Mouse (Mus musculus): ENCODE data around the gene Smarce1. TPM values are rescaled to one million over a fixed set of nuclear protein-coding genes. Genes with fewer than 3 reads are reported as not detected.
A peak's percentile ranks its signal among the peaks of the same experiment; 100 is the strongest.
"Not testable (repeated sequence)": the region's sequence is repeated elsewhere in the genome, so short reads cannot be mapped to it uniquely, and the experiment has no call there.

The Smarce1 gene
- polyA plus RNA-seq, 1 experiment, result 20.8 TPM

DNA sequence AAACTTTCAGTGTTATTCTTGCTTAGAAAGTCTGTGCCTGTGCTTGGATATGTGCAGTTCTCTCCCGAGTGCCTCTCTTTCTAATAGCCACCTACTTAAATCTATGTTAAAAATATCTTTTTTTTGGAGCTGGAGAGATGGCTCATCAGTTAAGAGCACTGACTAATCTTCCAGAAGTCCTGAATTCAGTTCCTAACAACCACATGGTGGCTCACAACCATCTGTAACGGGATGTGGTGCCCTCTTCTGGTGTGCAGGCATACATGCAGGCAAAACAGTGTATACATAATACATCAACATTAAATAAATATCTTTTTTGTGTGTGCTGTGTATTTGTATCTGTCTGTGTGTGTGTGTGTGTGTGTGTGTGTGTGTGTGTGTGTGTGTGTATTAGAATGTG, 23.1 kb upstream of the Smarce1 start:
- no peak overlapping the region for H3K4me3 ChIP-seq (replicated peaks; ENCODE audit: extremely low read depth, low read depth, low read length)
- no peaks in the 10 kb centered on the region for H3K4me1 ChIP-seq (ENCODE audit: control insufficient read depth, insufficient read depth, low read length)
- no peak for DNase-seq
- 57% methylated on average over 2 of the region's 2 CpGs for WGBS
- TF ChIP-seq CTCF (IDR thresholded peaks at IDR 0.05; ENCODE audit: insufficient read depth, low read length) (no peak), POLR2A (IDR thresholded peaks at IDR 0.05; ENCODE audit: borderline replicate concordance, extremely low read depth, low read depth, low read length) (no peak)

DNA sequence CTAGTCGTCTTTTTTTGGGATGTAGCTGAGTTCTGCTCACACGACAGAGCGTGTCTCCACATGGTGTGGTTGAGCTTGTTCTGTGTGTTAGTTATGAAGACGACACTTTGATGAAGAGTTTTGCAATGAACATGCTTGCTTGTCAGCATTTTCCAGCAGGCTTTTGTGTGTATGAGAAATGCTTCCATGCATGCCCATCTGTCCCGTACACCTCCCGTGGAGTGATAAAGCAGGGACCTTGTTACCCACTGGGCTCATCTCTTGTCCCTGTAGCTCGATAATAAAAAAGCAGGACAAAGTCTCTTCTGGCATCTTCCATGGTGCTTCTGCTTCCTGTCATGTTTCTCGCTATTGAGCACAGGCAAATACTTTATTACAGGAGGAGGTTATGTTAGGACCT, 21.9 kb upstream of the Smarce1 start:
- H3K4me1 ChIP-seq (ENCODE audit: control insufficient read depth, insufficient read depth, low read length), result no peaks in the 10 kb centered on the region
- no peak for DNase-seq
- WGBS, result 70% methylated on average over 8 of the region's 8 CpGs
- H3K4me3 ChIP-seq (replicated peaks; ENCODE audit: extremely low read depth, low read depth, low read length), result no peak overlapping the region
- TF ChIP-seq CTCF (IDR thresholded peaks at IDR 0.05; ENCODE audit: insufficient read depth, low read length) (no peak), POLR2A (IDR thresholded peaks at IDR 0.05; ENCODE audit: borderline replicate concordance, extremely low read depth, low read depth, low read length) (no peak)

DNA sequence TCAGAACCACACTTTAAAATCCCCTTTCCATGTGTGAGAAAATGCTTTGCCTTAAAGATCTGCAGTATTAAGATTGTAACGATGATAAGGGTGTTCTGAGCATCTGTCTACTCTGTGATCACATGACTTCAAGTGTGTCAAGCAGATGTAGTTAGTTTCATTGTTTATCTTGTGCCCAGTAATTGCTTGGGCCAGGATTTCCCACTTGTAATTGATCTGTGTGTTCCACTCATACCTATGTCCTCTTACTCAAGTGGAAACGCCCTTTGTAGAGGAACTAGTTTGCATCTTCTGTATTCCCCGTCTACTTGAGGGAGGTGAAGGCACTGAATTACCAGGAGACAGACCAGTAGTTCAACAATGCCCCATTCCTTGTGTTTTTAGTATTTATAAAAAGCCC, 19.8 kb upstream of the Smarce1 start:
- no peak for TF ChIP-seq POLR2A (IDR thresholded peaks at IDR 0.05; ENCODE audit: borderline replicate concordance, extremely low read depth, low read depth, low read length)
- no peak for TF ChIP-seq CTCF (IDR thresholded peaks at IDR 0.05; ENCODE audit: insufficient read depth, low read length)
- no peaks in the 10 kb centered on the region for H3K4me1 ChIP-seq (ENCODE audit: control insufficient read depth, insufficient read depth, low read length)
- no peak for DNase-seq
- WGBS, result 26% methylated on average over 3 of the region's 3 CpGs
- no peak overlapping the region for H3K4me3 ChIP-seq (replicated peaks; ENCODE audit: extremely low read depth, low read depth, low read length)

GRCm38 (mm10) chr11:99250241-99250640, 19.4 kb upstream of the Smarce1 start:
- no peak for TF ChIP-seq POLR2A (IDR thresholded peaks at IDR 0.05; ENCODE audit: borderline replicate concordance, extremely low read depth, low read depth, low read length)
- TF ChIP-seq CTCF (IDR thresholded peaks at IDR 0.05; ENCODE audit: insufficient read depth, low read length), result no peak
- Histone ChIP-seq H3K4me3 (replicated peaks; ENCODE audit: extremely low read depth, low read depth, low read length) (no peak overlapping the region), H3K4me1 (ENCODE audit: control insufficient read depth, insufficient read depth, low read length) (no peaks in the 10 kb centered on the region)
- WGBS, result 43% methylated on average over 5 of the region's 5 CpGs
- DNase-seq, result no peak

DNA sequence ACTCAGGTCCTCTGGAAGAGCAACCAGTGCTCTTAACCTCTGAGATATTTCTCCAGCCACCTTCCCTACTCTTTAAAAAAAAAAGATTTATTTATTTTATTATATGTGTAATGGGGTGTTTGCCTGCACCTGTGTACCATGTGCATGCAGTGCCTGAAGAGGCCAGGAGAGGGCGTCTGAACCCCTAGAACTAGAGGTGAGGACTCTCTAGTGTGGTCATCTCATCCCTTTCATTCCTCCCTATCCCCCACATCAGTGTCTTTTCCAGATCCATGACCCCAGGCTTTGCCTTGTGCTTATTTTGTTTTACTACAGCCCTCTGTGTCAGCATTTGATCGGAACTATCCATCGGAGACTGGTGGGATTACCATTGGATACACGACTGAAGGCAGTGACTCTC, 18.3 kb upstream of the Smarce1 start:
- Histone ChIP-seq H3K4me3 (replicated peaks; ENCODE audit: extremely low read depth, low read depth, low read length) (no peak overlapping the region), H3K4me1 (ENCODE audit: control insufficient read depth, insufficient read depth, low read length) (no peaks in the 10 kb centered on the region)
- 59% methylated on average over 4 of the region's 4 CpGs for WGBS
- peak; percentile 57; the same call in 1 of the 2 replicates for TF ChIP-seq CTCF (IDR thresholded peaks at IDR 0.05; ENCODE audit: insufficient read depth, low read length)
- TF ChIP-seq POLR2A (IDR thresholded peaks at IDR 0.05; ENCODE audit: borderline replicate concordance, extremely low read depth, low read depth, low read length), result no peak
- DNase-seq, result no peak

DNA sequence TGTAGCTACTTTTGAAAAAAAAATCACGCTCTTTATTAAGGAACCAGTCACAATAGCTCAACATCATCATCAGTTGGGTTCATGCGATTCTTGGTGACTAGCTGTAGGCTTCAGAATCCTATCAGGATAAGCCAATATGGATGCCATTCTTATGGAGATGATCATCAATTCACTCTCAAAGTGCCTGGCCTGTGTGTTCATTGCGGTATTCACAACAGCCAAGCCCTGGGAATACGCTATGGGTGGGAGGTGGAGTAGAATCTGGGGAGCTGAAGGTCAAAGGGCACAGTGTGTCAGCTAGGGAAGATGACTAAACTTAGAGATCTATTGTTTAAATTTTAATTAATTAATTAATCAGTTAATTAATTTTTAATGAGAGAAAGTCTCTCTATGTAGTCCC, 17.1 kb upstream of the Smarce1 start:
- Histone ChIP-seq H3K4me3 (replicated peaks; ENCODE audit: extremely low read depth, low read depth, low read length) (no peak overlapping the region), H3K4me1 (ENCODE audit: control insufficient read depth, insufficient read depth, low read length) (no peaks in the 10 kb centered on the region)
- no peak for DNase-seq
- no peak for TF ChIP-seq CTCF (IDR thresholded peaks at IDR 0.05; ENCODE audit: insufficient read depth, low read length)
- no peak for TF ChIP-seq POLR2A (IDR thresholded peaks at IDR 0.05; ENCODE audit: borderline replicate concordance, extremely low read depth, low read depth, low read length)
- 94% methylated on average over 4 of the region's 4 CpGs for WGBS

DNA sequence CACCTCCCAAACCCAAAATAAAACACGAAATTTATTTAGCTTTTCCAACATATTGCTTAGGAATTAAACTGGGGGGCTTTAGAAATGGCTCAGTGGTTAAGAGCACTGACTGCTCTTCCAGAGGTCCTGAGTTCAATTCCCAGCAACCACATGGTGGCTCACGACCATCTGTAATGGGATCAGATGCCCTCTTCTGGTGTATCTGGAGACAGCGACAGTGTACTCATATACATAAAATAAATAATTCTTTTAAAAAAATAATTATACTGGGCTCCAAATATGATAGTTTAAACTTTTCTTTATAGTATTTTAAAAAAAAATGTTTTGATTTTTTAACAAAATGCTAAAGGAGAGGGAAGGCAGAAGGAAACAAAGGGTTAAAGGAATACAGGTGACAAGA, 13.7 kb upstream of the Smarce1 start:
- WGBS, result 60% methylated on average over 3 of the region's 3 CpGs
- not testable (repeated sequence) for H3K4me3 ChIP-seq (replicated peaks; ENCODE audit: extremely low read depth, low read depth, low read length); DNase-seq; H3K4me1 ChIP-seq (ENCODE audit: control insufficient read depth, insufficient read depth, low read length)

DNA sequence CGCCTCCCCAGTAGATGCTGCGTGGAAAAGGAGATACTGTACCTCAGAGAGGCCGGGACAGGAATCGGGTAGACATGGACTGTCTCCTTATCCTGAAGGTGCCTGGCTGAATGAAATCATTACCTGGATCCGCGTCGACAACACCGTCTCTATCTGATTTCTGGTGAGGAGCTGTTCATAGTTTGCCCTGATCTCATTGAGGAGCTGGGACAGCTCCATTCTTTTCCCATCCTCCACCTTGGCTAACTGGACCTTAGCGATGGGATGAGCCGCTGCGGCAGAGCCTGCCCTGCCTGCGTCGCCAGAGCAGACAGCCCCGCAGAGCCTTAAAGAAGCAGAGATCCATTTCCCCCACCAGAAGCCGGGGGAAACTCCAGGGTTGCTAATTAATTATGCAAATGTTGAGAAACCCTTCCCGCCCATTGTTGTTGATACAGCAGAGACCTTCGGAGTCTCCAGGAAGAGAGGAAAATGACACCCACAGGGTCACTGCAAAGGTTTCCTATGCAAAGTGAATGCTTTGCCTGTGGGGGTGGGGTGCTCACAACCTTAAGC, 13.1 kb upstream of the Smarce1 start, which contains the start of gene Krt222:
Gene Krt222, minus strand, starts transcription at position 266 of the 555 bp plus-strand sequence.
- Histone ChIP-seq H3K4me3 (replicated peaks; ENCODE audit: extremely low read depth, low read depth, low read length) (no peak within 1 kb of the TSS), H3K4me1 (ENCODE audit: control insufficient read depth, insufficient read depth, low read length) (no peaks in the 10 kb centered on the region)
- TF ChIP-seq CTCF (IDR thresholded peaks at IDR 0.05; ENCODE audit: insufficient read depth, low read length) (no peak), POLR2A (IDR thresholded peaks at IDR 0.05; ENCODE audit: borderline replicate concordance, extremely low read depth, low read depth, low read length) (no peak)
- no peak for DNase-seq
- WGBS, result 4% methylated on average over 17 of the region's 17 CpGs

GRCm38 (mm10) chr11:99243200-99243819, 12.5 kb upstream of the Smarce1 start:
- no peak overlapping the region for H3K4me3 ChIP-seq (replicated peaks; ENCODE audit: extremely low read depth, low read depth, low read length)
- 40% methylated on average over 3 of the region's 3 CpGs for WGBS
- DNase-seq, result no peak
- no peaks in the 10 kb centered on the region for H3K4me1 ChIP-seq (ENCODE audit: control insufficient read depth, insufficient read depth, low read length)
- TF ChIP-seq POLR2A (IDR thresholded peaks at IDR 0.05; ENCODE audit: borderline replicate concordance, extremely low read depth, low read depth, low read length) (no peak), CTCF (IDR thresholded peaks at IDR 0.05; ENCODE audit: insufficient read depth, low read length) (no peak)

DNA sequence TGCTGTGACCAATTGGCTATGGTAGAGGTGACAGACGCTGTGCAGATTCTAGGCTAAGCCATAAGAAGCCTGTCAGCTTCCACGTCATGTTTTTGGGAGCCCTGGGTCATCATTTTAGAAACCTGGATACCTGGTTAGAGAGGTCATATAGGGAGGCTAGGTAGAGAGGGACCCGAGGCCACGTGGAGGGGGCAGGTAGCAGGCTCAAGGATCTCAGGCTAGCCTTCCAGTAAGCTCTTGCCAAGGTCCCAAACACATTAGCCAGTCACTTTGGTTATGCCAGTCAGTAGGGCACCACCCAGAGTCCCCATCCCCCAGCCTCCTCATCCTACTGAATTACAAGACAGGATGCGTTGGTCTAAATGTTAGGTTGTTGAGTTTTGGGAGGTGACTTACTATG, 11.2 kb upstream of the Smarce1 start:
- DNase-seq, result no peak
- TF ChIP-seq CTCF (IDR thresholded peaks at IDR 0.05; ENCODE audit: insufficient read depth, low read length) (no peak), POLR2A (IDR thresholded peaks at IDR 0.05; ENCODE audit: borderline replicate concordance, extremely low read depth, low read depth, low read length) (no peak)
- H3K4me1 ChIP-seq (ENCODE audit: control insufficient read depth, insufficient read depth, low read length), result no peaks in the 10 kb centered on the region
- H3K4me3 ChIP-seq (replicated peaks; ENCODE audit: extremely low read depth, low read depth, low read length), result no peak overlapping the region
- WGBS, result 74% methylated on average over 5 of the region's 5 CpGs

Measured in lung, adult 2 months (tissue).